Mouse (Mus musculus): ENCODE measurements around the gene Timp3.

The Timp3 gene

DNA sequence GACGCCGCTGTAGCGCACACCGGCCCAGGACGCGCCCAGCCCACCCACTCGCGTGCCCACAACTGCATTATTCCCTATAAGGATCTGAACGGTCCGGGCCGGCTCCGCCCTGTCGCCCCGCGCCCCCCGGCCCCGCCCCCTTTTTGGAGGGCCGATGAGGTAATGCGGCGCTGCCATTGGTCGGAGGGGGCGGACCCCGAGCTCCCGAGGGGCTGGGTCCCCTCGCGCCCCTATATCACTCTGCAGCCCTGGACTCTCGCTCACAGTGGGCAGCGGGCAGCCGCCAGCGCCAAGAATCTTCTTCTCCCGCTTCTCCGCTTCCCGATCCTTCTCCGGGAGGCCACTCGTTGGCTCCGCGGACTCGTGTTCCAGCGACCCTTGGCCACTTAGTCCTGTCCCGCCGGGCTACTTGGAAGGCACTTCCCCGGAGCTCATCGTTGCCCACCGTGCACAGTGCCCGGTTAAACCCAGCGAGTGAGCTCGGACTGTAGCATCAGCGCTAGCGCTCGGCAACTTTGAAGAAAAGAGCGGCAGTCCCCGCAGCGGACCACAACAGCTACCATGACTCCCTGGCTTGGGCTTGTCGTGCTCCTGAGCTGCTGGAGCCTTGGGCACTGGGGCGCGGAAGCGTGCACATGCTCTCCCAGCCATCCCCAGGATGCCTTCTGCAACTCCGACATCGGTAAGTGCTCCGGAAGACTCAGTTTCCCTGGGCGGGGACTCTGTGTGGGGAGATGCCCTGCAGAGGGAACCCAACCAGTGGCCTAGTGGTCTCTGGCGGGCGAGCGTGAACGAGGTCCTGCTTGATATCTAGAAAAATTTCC is at the start of gene Timp3:
Timp3 (plus strand) TSS at position 80 of the 824 bp plus-strand sequence.
- peak; percentile 60 for DNase-seq

DNA sequence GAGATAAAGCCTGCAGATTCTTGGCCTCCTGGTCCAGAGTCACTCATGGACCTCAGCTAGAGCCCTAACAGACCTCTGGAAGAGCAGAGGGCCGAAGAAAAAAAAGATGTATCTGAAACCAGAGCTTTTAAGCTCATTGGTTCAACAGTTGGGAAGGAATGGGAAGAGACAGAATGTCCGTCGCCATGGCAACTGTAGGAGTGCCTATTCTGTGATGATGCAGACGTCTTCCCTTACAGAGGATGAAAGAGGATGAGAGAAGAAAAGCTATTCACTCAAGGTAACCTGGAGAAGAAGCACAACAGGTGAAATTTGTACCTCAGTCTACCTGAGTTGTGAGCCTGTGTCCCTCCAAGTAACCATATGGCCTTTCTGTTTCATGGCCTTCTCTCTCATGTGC is 44.0 kb upstream of the Timp3 start:
- DNase-seq: peak; percentile 65

DNA sequence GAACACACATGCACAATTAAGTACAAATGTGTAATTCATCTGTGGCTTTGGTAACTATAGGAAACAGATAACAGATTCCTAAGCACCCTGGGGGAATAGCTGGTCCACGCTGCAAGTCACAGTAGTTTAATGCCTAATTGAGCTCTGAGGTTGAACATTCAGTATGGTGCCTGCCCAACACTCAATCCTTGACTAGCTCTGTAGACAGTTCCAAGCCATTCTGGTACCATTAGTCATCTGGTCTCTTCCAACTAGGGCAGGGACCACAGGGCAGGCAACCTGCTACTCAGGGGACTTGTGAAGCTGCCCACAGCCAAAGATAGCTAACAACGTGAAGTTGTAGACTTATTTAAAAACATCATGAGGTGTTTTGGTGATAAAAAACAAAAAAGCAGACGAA is 43.1 kb upstream of the Timp3 start:
- DNase-seq: no peak

DNA sequence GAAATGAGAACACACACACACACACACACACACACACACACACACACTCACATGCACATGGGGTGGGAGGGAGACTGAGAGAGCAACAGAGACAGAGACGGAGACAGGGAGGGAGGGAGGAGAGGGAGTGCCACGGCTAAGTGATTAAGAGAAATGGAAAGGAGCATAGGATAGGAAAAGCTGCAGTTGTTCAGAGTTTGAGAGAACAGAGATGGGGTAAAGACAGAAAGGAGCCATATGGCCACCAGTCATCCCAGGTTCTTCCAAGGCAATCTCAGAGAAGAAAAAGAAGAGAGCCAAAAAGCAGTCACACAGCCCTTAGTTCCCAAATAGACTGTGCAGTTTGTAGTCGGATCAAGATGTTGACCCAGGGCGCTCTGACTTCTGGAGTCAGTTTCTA is 42.1 kb upstream of the Timp3 start:
- no peak for DNase-seq

DNA sequence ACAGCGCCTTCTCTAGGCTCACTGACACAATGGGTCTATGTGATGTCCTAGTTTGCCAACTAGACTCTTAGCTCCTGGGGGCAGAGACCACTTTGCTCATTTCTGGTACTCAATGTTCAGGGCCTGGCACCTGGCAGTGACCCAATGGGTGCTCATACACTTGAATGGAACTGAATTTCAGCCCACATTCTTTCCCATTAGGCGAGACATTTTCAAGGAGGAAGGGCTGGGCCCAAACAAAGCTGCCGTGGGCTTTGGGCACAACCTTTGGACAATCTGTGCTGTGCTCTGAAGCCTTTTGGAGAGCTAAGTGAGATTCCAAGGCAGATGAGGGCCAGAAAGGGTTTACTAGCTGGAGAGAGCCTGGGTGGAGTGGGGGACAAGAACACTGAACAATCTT is 41.2 kb upstream of the Timp3 start:
- DNase-seq: no peak

DNA sequence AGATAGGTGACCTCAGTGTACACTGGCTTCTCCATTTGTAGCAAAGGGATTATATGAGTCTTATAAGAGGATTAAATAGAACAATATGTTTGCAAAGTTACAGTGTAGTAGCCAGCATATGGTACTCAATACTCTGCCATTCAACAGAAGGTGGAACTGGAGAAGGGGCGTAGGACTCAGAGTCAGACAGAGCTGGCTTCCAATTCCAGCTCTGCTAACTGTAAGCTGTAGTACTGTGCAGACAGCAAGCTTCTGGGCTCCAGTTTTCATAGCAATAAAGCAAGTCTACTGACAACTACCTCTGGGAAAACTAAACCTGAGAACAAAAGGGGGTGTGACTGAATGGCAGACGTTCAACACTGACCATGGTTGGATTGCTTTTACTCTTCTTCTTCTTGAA is 38.4 kb upstream of the Timp3 start:
- DNase-seq: no peak

DNA sequence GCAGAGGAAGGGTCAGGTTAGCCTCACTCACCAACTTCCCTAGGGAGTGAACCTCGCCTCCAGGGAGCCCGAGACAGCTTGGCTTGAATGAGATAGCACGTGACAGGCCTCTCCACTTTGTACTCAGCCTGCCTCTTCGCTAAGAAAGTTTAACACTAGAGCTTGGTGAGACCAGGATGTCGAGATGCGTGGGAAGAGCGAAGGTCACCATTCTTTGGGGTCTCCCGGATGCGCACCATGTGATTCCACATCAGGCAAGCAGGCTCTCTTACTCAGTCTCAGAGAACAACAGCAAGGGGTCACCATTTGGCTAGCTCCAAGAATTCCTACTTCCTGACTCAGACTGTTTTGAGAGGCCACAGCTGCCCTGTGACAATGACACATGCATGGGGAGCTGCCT is 35.6 kb upstream of the Timp3 start:
- DNase-seq: no peak

DNA sequence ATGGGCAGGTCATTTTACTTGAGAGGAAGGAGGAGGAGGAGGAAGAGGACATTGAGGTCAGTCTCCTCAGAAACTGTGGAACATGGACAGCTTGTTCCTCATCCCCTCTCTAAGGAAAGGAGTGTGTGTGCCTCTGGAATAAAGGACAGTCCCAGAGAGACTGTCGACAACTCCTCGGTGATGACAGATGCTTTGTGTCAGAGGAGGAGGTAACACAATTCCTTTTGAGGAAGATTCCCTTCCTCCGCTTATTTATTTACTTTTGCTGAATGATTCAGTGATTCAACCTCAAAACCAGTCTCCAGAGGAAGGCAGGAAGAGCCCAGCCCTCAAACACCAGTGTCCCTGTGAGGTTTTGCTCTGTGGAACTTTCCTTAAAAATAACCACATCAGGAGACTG is 29.9 kb upstream of the Timp3 start:
- DNase-seq: no peak

DNA sequence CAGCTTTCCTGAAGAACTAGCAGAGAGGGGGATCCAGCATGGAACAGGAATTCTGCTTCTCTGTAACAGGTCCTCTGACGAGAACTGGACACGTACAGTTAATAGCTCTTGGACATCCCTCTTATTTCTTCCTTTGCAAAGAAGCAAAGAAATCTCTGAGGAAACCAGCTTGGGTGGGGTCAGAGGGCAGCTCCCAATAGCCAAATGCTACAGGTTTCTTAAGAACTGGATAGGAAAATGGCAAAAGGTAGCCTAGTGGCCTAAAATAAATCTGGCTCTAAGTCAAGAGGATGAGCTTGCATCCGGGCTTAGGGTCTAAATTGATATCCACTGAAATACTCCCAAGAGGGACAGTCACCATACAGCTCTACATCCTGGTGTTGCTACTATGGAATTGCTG is 27.3 kb upstream of the Timp3 start:
- no peak for DNase-seq

DNA sequence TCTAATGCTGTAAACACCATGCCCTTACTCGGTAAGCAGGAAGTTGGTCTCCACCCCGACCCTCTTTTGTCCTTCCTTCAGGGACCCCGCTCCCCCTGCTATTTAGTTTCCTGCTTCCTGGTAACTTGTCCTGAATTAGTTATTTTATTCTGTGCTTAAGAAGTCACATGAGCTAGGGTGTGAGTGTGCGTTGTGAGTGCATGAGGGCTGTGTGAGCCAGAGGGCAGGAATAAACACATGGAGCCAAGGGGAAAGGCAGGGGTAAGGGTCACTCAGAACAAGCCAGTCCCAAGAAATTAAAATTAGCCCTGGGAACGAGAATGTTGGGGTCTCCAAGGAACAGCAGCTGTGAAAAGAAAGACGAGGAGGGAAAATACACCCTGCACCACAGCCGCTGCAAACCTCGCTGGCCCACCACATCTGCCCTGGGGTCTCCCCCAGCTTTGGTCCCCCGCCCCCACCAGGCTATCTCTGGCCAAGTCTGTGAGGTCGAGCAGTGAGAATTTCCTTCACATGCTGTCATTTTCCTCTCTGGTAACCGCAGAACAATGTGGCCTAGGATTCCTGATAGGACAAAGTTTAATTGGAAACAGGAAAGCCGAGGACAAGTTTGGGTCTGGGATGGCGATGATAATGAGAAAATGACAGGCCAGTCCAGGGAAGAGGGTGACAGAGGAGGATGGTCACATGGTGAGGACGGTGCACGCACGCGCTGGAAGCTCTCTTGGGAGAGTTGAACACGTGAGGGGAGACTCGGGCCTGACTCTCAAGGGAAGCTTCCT is 26.6 kb upstream of the Timp3 start:
- no peak for DNase-seq

DNA sequence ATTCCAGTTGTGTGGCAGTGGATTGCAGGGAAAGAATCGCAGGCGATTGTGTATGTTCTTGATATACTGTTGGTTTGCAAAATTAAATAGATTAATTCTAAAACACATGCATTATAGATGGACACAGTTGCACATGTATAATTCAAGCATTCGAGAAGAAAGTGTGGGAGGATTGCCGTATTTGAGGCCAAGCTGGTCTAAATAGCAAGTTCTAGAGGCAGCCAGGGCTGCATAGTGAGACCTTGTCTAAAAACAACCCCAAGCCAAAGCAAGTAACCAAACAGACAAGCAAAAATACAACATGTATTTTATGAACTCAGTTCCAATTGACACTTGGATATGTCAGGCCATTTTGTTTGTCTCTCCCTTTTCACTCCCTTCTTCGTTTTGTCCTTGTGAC is 24.6 kb upstream of the Timp3 start:
- no peak for DNase-seq

DNA sequence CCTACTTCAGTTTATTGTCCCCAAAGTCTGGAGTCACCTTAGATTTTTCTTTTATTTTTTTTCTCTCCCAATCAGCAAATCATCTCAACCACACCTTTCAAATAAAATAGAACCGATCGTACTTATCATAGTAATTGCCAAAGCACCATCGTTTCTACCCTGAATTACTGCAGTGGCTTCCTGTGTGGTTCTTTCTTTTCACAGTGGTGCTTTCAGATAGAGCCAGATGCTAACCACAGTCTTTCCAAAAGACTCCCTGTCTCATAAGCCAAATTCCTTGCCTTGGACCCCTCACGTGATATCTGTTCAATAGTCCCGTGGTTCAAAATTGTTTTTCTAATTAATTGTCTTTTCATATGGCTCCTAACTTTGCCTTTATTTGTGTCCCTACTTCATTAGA is 22.8 kb upstream of the Timp3 start:
- DNase-seq: no peak

DNA sequence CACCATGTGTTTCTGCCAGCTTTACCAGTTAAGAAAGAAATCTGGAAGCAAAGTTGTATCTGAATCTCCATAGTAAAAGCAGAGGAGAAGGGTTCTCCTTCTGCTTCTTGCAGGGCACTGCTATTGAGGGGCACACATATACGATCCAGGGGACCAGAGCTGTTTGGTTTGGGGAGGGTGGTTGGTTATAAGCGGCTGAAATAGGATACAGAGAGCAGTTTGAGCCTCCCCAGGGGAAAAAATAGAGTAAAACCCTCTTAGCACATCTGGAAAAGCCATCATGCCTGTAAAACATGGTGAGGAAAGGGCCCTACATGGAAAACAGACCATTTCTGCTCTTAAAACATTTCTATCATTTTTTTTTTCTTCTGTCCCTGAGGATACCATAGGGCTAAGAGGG is 21.7 kb upstream of the Timp3 start:
- no peak for DNase-seq

DNA sequence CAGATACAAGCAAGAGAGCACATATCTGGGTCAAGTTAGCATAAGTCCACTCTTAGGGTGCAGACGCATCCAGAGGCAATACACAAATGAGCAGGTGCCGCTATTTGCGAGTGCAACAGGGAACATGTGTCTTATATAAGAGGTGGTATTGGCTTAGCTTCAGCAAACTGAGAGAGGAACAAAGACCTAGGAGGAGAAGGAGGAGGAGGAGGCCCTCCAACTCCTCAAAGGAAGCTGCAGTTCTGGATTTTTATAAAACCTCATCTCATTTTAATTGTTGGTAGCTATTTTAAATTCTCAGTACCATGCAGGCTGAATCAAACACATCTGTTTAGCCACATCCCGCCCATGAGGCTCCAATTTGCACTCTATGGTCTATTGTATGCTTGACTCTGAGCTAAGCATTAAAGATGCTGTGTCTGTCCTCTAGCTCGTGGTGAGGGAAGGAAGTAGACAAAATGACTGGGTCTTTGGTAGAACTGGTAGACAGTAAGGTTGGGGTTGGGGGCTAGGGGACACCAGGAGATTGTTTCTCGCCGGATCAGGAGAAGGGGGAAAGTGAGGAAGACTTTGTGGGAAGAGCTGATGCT is 20.5 kb upstream of the Timp3 start:
- no peak for DNase-seq

DNA sequence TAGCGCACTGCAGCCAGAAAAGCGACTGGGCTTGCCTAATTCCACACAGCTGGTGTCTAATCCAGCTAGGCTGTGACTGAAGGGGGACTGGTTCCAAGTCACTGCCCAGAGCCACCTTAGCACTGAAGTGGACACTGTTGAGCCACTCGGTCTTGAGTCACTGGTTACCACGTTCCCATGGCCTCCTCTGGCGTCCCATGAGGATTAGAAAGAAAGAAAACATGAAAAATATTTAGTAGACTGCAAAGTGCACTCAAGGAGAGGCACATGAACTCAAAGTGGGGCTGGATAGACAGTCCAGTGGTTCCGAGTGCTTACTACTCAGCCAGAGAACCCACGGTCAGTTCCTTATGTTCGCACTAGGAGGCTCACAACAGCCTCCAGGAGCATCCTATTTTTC is 18.9 kb upstream of the Timp3 start:
- DNase-seq: no peak

DNA sequence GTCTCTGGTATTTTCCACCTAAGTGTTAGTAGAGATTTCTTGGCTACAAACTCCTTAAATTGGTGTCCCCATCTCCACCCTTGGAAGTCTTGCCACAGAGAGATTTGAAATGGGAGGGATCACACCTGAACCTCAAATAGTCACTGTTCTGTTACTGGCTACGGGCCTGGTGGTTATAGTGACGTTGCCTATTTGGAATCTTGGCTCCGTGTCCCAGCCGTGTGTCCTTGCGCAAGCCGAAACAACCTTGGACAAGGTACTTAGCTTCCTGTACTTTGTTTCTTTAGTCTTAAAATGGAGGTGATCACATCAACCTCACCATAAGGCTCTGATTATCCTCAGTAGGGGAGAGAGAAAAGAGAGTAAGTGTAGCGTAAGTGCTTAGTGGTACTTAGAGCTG is 13.7 kb upstream of the Timp3 start:
- no peak for DNase-seq

DNA sequence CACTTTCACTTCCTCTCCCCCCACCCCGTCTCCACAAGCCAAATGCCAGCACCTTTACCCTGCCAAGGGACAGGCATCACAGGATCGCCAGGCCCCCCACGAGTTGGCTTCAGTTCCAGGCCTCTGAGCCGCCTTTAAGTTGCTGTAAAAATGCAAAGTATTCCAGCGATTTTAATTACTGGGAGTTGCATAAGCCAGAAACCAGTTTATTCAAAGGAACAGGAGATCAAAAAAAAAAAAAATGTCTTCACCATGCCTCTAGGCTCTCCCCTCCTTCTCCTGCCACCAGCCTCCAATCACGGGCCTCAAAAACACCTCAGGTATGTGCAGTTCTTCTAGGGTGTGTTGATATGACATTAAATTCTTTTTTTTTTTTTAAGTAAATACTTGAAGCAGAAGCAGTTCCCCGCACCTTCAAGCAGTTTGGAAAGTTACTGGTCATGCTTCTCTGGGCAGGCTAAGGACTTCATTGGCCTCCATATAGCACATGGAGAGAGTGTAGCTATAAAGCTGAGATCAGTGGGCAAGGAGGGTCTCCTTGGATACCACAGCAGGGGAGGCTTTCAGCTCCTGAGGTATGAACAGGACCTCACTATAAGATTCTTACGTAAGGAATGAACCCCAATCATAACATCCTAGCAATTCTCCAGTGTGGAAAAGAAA is 9.9 kb upstream of the Timp3 start:
- no peak for DNase-seq

DNA sequence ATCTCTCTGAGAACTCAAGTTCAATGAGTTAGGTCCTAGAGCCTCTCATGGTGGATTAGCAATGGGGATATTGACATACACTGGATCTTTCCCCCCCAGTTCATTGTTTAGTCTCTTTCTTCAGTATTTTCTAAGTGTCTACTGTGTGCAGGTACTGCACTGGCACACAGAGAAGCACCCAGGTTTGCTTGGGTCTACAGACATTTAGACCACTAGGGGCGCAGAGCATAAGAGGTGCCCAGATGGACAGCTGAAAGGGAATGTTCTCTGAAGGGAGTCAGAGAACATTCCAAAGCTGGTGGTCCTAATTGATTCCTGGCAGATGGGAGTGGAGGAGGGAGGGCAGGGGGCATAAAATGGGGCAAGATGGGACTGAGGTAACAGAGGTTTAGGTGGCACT is 6.3 kb upstream of the Timp3 start:
- no peak for DNase-seq

DNA sequence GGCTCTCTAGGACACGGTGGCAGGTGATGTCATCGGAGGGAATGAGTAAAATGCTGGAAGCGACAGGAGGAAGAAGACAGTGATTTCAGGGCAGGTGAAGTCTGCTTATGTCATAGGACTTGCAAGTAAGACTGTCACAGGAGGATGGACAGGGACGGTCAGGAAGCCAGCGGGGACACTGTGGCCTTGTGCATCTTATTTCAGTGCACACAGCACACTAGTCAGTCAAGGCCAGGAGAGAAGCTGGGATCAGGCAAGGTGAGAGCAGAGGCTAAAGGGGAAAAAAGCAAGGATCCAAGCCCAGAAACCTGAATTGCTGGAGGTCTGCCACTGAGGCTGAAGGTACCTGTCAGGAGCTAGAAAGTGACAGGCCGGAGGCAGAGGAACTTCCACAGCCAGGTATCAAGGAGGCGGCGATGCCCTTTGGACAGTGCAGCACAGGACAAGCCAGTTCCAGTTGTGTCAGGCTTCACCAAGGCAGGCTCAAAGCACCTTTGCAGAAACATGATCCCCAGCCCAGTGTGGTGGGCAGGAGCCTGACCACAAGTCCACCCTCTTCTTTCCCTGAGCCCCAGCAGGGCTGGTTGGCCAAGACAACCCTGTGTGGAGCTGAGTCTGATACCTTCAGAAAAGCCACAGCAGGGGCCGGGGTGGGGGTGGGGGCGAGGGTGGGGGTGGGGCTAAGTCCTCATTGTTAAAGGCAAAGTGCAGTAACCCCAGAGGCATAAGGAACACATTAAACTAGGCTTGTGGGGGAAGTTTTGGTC is 5.4 kb upstream of the Timp3 start:
- DNase-seq: no peak

DNA sequence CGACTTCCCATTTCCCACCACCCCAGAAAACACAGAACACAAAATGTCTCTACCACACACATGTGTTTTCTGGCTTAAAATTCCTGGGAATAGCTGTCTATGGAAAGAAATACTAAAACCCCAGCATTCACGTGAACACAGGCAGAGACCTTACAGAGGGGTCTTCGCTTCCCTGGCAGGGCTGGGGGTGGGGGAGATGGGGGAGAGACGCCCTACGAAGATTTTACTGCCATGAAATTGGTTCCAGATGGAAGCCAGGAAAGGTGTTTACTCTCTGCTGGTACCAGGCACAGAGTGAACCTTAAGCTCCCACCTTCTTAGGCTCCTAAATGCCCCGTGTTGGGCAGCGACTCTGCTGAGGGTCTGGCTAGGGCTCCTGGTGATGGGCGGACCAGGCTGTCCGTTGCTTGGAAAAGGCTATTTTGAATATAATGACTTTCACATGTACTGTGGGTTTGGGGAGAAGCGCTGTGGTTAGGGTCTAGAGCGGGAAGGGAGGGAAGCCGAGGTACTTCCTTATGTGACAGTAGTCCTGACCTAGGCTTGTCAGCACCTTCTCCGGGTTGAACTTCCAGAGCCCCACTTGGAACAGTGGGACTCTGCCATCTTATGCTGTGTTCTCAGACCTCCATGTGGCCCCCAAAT is 4.6 kb upstream of the Timp3 start:
- DNase-seq: no peak

DNA sequence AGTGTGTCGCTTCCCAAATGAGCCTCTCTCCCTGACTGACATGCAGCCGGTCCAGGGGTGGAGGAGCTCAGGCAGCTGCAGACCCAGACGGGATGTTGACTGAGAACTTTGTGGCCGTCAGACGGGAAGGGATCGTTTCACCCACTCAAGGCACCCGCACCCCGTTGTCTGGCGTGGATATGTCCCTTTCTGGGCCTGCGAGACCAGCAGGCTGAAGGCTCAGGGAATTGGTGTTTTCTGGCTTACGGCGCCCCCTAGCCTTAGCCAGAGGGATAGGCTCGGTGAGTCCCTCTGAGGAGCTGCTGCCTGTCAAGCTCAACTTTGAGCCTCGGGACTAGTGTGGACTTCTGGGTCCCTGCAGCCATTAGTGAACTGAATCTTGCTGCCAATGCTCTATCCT is 4.1 kb upstream of the Timp3 start:
- peak; percentile 70 for DNase-seq

DNA sequence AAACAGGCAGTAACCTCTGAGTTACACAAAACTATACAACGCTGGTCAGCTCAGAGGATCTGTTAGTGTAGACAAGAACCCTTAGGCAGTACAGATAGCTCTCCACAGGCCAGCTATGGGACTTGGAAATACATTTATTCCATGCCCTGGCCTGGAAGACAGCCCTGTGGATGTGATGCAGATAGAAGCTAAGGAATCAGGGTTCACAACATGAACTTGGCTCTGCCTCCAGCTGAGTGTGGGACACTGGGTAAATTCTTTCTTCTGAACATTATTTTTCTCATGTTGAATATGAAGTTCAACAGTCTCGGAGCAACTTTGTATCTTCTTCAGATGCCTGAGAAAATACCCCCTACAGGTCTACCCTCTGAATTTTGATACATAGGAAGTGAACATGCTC is 2.9 kb upstream of the Timp3 start:
- no peak for DNase-seq
